Mouse (Mus musculus) myocyte (in vitro differentiated cells): ENCODE data around the gene Hat1. TPM values are rescaled to one million over a fixed set of nuclear protein-coding genes. Genes with fewer than 3 reads are reported as not detected.
A peak's percentile ranks its signal among the peaks of the same experiment; 100 is the strongest.

Experiments used
- H3K27me3 ChIP-seq: one replicate; pipeline ENCODE4 v1.6.1; 2011; ENCODE audit not compliant: control insufficient read depth, insufficient read depth, insufficient read length
- H3K36me3 ChIP-seq: one replicate; pipeline ENCODE4 v1.6.1; 2011; ENCODE audit not compliant: control insufficient read depth, insufficient read depth
- H3K4me2 ChIP-seq: one replicate; pipeline ENCODE4 v1.6.1; 2011; ENCODE audit warnings: low read depth, control low read depth
- H3K4me3 ChIP-seq: one replicate; pipeline ENCODE4 v1.5.1; 2011; ENCODE audit warnings: mild to moderate bottlenecking, control low read depth, moderate library complexity
- H3K79me2 ChIP-seq: one replicate; pipeline ENCODE4 v1.6.1; 2011; ENCODE audit not compliant: control insufficient read depth, insufficient read depth
- H3ac ChIP-seq: one replicate; pipeline ENCODE4 v1.6.1; 2011; ENCODE audit not compliant: control insufficient read depth, insufficient read length
- CEBPB ChIP-seq: IDR thresholded peaks from 2 replicates; pipeline ENCODE4 v1.6.1; 2011; ENCODE audit warnings: mild to moderate bottlenecking, moderate library complexity; ENCODE audit not compliant: poor library complexity, insufficient read depth, severe bottlenecking
- E2F4 ChIP-seq: IDR thresholded peaks from one replicate; pipeline ENCODE4 v1.6.1; 2011; ENCODE audit warnings: mild to moderate bottlenecking, control low read depth, moderate library complexity; ENCODE audit not compliant: insufficient read depth
- MAX ChIP-seq: IDR thresholded peaks from one replicate; pipeline ENCODE4 v1.6.1; 2011; ENCODE audit warnings: low read depth, mild to moderate bottlenecking, control low read depth
- MYOD1 ChIP-seq, 3 experiments: IDR thresholded peaks; one replicate each; pipeline ENCODE4 v1.6.1; 2011; ENCODE audit warnings: control low read depth in 2 of 3, low read depth in 2 of 3, mild to moderate bottlenecking in 2 of 3, moderate library complexity in 1 of 3; ENCODE audit not compliant: insufficient read length in 2 of 3, control insufficient read depth in 1 of 3
- MYOG ChIP-seq, 3 experiments: IDR thresholded peaks; one replicate each; pipeline ENCODE4 v1.6.1; 2011; ENCODE audit warnings: control low read depth in 2 of 3, low read depth in 2 of 3, mild to moderate bottlenecking in 2 of 3; ENCODE audit not compliant: insufficient read length in 2 of 3, control insufficient read depth in 1 of 3, insufficient read depth in 1 of 3
- POLR2A ChIP-seq: IDR thresholded peaks from one replicate; pipeline ENCODE4 v1.6.1; 2011; ENCODE audit warnings: low read depth, mild to moderate bottlenecking, control low read depth, moderate library complexity; ENCODE audit not compliant: insufficient read length
- POLR2AphosphoS2 ChIP-seq: IDR thresholded peaks from one replicate; pipeline ENCODE4 v1.6.1; 2011; ENCODE audit warnings: low read depth, control low read depth; ENCODE audit not compliant: insufficient read length
- REST ChIP-seq: IDR thresholded peaks from one replicate; pipeline ENCODE4 v1.6.1; 2011; ENCODE audit warnings: mild to moderate bottlenecking, control low read depth, moderate library complexity; ENCODE audit not compliant: insufficient read depth, insufficient read length
- SRF ChIP-seq: IDR thresholded peaks from one replicate; pipeline ENCODE4 v1.6.1; 2011; ENCODE audit warnings: low read depth; ENCODE audit not compliant: control insufficient read depth, insufficient read length
- TCF12 ChIP-seq: IDR thresholded peaks from one replicate; pipeline ENCODE4 v1.6.1; 2011; ENCODE audit warnings: mild to moderate bottlenecking, control low read depth; ENCODE audit not compliant: poor library complexity, insufficient read depth, severe bottlenecking
- TCF3 ChIP-seq: IDR thresholded peaks from one replicate; pipeline ENCODE4 v1.6.1; 2011; ENCODE audit warnings: low read depth, control low read depth; ENCODE audit not compliant: insufficient read length
- USF1 ChIP-seq: IDR thresholded peaks from one replicate; pipeline ENCODE4 v1.6.1; 2011; ENCODE audit warnings: low read depth, mild to moderate bottlenecking, control low read depth, moderate library complexity
- polyA plus RNA-seq: library from polyadenylated mRNA; unstranded; fragments of >200 nt; fragmentation: generic; extraction: Trizol; gene quantifications from one replicate; pipeline ENCODE4 v1.2.1, GENCODE M21; 2012; ENCODE audit warnings: missing spikeins

Gene Hat1
- polyA plus RNA-seq, 1 experiment: 16.0 TPM

GRCm38 (mm10) chr2:71353306-71354054 lies 35.3 kb upstream of the Hat1 start:
- TF ChIP-seq REST: no peak
- no peak for TF ChIP-seq TCF12
- no peak overlapping the region for H3ac ChIP-seq
- no peaks in the 10 kb centered on the region for H3K36me3 ChIP-seq
- no peak overlapping the region for H3K4me2 ChIP-seq
- H3K79me2 ChIP-seq: peaks cover 5% of the 10 kb centered on the region
- H3K27me3 ChIP-seq: no peaks in the 10 kb centered on the region
- H3K4me3 ChIP-seq: no peak overlapping the region

- H3ac ChIP-seq: no peak overlapping the region
- TF ChIP-seq TCF3 (no peak), CEBPB (no peak), MYOD1 (IDR thresholded peaks at IDR 0.05; ENCODE audit: control insufficient read depth in 1 of 3, insufficient read length in 2 of 3, low read depth in 2 of 3) (no peak), TCF12 (no peak), POLR2AphosphoS2 (no peak), MAX (no peak), POLR2A (no peak), REST (no peak), MYOG (IDR thresholded peaks at IDR 0.05; ENCODE audit: control insufficient read depth in 1 of 3, insufficient read depth in 1 of 3, insufficient read length in 2 of 3, low read depth in 2 of 3) (no peak), USF1 (no peak), E2F4 (no peak), SRF (no peak)
- peaks cover 5% of the 10 kb centered on the region for H3K79me2 ChIP-seq
- H3K27me3 ChIP-seq: no peaks in the 10 kb centered on the region
- no peak overlapping the region for H3K4me2 ChIP-seq
- no peak overlapping the region for H3K4me3 ChIP-seq
- H3K36me3 ChIP-seq: no peaks in the 10 kb centered on the region
These were observed 34.7 kb upstream of the Hat1 start for GRCm38 (mm10) chr2:71354055-71354425.

DNA sequence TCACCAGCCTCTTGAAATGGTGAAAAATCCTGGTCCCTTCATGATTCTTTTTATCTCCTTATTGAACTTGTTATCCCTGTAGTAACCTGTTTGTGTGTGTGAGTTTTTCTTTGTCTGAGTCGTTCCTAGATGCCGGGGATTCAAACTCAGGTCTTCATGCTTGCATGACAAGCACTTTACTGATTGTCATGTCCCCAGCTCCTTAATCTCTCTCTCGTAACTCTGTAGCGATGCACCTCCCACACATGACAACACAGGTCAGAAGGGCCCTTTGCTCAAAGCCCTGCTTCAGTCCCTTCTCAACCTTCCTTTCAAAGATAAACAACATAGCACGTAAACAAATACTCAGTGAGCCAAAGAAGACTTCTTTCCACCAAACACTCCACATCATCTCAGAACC lies 30.4 kb upstream of the Hat1 start:
- Histone ChIP-seq H3K79me2 (peaks cover 5% of the 10 kb centered on the region), H3K36me3 (no peaks in the 10 kb centered on the region), H3K4me3 (no peak overlapping the region)

GRCm38 (mm10) chr2:71360192-71360591 lies 28.6 kb upstream of the Hat1 start:
- no peak for TF ChIP-seq SRF
- no peak for TF ChIP-seq TCF12
- TF ChIP-seq USF1: no peak
- no peak for TF ChIP-seq TCF3
- no peak for TF ChIP-seq POLR2AphosphoS2
- no peak for TF ChIP-seq MYOG (IDR thresholded peaks at IDR 0.05; ENCODE audit: control insufficient read depth in 1 of 3, insufficient read depth in 1 of 3, insufficient read length in 2 of 3, low read depth in 2 of 3)
- Histone ChIP-seq H3K4me3 (no peak overlapping the region), H3K27me3 (no peaks in the 10 kb centered on the region), H3K4me2 (no peak overlapping the region), H3K79me2 (peaks cover 5% of the 10 kb centered on the region), H3ac (no peak overlapping the region), H3K36me3 (no peaks in the 10 kb centered on the region)

More for the DNA sequence above, 30.4 kb upstream of the Hat1 start:
- TF ChIP-seq MYOG (IDR thresholded peaks at IDR 0.05; ENCODE audit: control insufficient read depth in 1 of 3, insufficient read depth in 1 of 3, insufficient read length in 2 of 3, low read depth in 2 of 3) (no peak), MAX (no peak)
- H3K4me2 ChIP-seq: no peak overlapping the region
- H3ac ChIP-seq: no peak overlapping the region
- no peaks in the 10 kb centered on the region for H3K27me3 ChIP-seq

DNA sequence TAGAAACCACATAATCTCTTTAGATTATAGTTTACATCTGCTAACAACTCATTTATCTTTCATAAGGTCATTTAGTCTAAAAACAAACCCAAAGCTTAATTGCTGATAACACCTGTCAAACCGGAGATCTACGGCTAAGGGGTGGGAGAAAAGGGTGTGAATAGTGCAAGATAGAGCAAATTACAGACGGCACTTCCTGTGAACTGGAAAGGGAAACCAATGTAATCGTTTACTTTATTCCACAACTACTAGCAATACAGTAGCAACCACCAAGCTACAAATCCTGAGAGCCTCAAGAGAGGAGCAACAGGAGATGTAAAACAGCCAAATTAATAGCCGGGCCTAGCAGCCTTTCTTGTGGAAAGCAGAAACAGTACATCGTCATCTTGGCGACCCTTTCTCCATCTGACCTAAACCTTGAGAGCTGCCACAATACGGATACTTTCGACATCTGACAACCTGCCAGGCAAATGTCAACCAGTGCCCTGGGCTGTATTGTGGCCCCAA lies 22.1 kb upstream of the Hat1 start:
- peak overlapping the region; percentile 92 for H3K4me3 ChIP-seq
- H3K4me2 ChIP-seq: peak overlapping the region; percentile 85
- peak overlapping the region; percentile 17 for H3ac ChIP-seq
- H3K79me2 ChIP-seq: peaks cover 14% of the 10 kb centered on the region
- TF ChIP-seq TCF3 (no peak), E2F4 (no peak), REST (no peak), USF1 (no peak), MYOD1 (IDR thresholded peaks at IDR 0.05; ENCODE audit: control insufficient read depth in 1 of 3, insufficient read length in 2 of 3, low read depth in 2 of 3) (no peak), CEBPB (no peak), TCF12 (no peak), POLR2AphosphoS2 (no peak), MAX (no peak), SRF (no peak), MYOG (IDR thresholded peaks at IDR 0.05; ENCODE audit: control insufficient read depth in 1 of 3, insufficient read depth in 1 of 3, insufficient read length in 2 of 3, low read depth in 2 of 3) (no peak), POLR2A (no peak)
- H3K27me3 ChIP-seq: no peaks in the 10 kb centered on the region
- no peaks in the 10 kb centered on the region for H3K36me3 ChIP-seq
